Mouse (Mus musculus): ENCODE measurements around the gene Prr15.

GRCm38 (mm10) chr6:54318618-54319017 lies 7.0 kb upstream of the Prr15 start:
- TF ChIP-seq POLR2A (IDR thresholded peaks at IDR 0.05; ENCODE audit: insufficient read depth, low read depth, low read length) (no peak), CTCF (IDR thresholded peaks at IDR 0.05; ENCODE audit: insufficient read depth, low read depth, low read length) (no peak)

Data from olfactory bulb, adult 2 months (tissue).